Mouse (Mus musculus) heart, postnatal 0 days (tissue): Measurements from ENCODE around the gene Abhd12.

Experiments
- CTCF ChIP-seq: IDR thresholded peaks from 2 replicates; pipeline ENCODE4 v1.5.1; 2016; ENCODE audit warnings: antibody characterized with exemption, control low read depth, low read depth
- EP300 ChIP-seq: IDR thresholded peaks from 2 replicates; pipeline ENCODE4 v1.6.1; 2016; ENCODE audit warnings: antibody characterized with exemption, low read depth

DNA sequence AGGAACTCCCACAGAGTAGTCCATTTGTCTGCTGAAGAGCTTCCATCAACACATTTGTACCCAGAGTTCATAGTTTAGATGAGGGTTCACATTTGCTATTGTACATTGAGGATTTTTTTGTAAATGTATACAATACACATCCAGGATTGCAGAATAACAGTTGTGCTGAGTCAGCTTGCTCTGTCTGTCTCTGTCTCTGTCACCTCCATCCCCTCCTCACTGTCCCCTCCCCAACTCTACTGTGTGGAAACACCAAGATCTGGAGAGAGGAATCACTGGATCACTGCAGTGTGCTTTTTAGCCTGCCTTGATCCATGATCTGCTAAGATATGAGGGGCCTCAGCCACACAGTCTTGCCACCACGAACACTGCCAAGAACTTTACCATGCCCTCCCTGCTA, 18.7 kb downstream of the Abhd12 start:
- no peak for TF ChIP-seq CTCF
- no peak for TF ChIP-seq EP300
